Mouse (Mus musculus) liver, embryonic 11.5 days (tissue): ENCODE results near the gene Zbtb42. TPM values are rescaled to one million over a fixed set of nuclear protein-coding genes. Genes with fewer than 3 reads are reported as not detected.

Source experiments
- ATAC-seq: fragments of 200-750 bp; cut with Nextera tagmentation; replicated peaks from 2 replicates; pipeline ENCODE4 v1.8.0; 2017; ENCODE audit warnings: moderate number of reproducible peaks, mild to moderate bottlenecking, moderate TSS enrichment, moderate library complexity; ENCODE audit not compliant: low FRiP score
- DNase-seq: peaks from one replicate; pipeline ENCODE4 v3.0.0-alpha.2; 2017; ENCODE audit warnings: low spot score
- H3K27ac ChIP-seq: fragments of 300-500 bp; sonication (generic); 2 replicates; pipeline ENCODE4 v1.5.1; 2014; ENCODE audit warnings: mild to moderate bottlenecking, low read depth, low read length, control low read depth
- H3K27me3 ChIP-seq: fragments of 300-500 bp; sonication (generic); replicated peaks from 2 replicates; pipeline ENCODE4 v1.6.1; 2014; ENCODE audit warnings: low read length, mixed read lengths; ENCODE audit not compliant: control insufficient read depth, insufficient read depth
- H3K36me3 ChIP-seq: fragments of 300-500 bp; sonication (generic); 2 replicates; pipeline ENCODE4 v1.6.1; 2014; ENCODE audit warnings: mild to moderate bottlenecking, low read length, moderate library complexity, mixed read lengths; ENCODE audit not compliant: control insufficient read depth, insufficient read depth
- H3K4me1 ChIP-seq: fragments of 300-500 bp; sonication (generic); replicated peaks from 2 replicates; pipeline ENCODE4 v1.6.1; 2014; ENCODE audit warnings: low read length, mixed read lengths; ENCODE audit not compliant: control insufficient read depth, insufficient read depth
- H3K4me2 ChIP-seq: fragments of 300-500 bp; sonication (generic); 2 replicates; pipeline ENCODE4 v1.6.1; 2014; ENCODE audit warnings: mild to moderate bottlenecking, control low read depth, moderate library complexity
- H3K4me3 ChIP-seq: fragments of 300-500 bp; sonication (generic); 2 replicates; pipeline ENCODE4 v1.5.1; 2014; ENCODE audit warnings: low read depth, low read length, control low read depth
- H3K9ac ChIP-seq: fragments of 300-500 bp; sonication (generic); 2 replicates; pipeline ENCODE4 v1.6.1; 2014; ENCODE audit warnings: low read depth, low read length, control low read depth
- H3K9me3 ChIP-seq: fragments of 300-500 bp; sonication (generic); 2 replicates; pipeline ENCODE4 v1.6.1; 2016; ENCODE audit warnings: low read length, inconsistent platforms, mixed read lengths; ENCODE audit not compliant: control insufficient read depth
- WGBS: fragments of 180-500 bp; shearing (Covaris S2); extraction: QIAGEN DNeasy Blood & Tissue Kit; methylation state at CpG from one replicate; pipeline ENCODE4 v1.1.7; 2014; 5-methylcytosine and 5-hydroxymethylcytosine counted together
- polyA plus RNA-seq: library from polyadenylated mRNA; unstranded; fragments of >200 nt; fragmentation: Nextera tagmentation; extraction: Ambion mirVana; gene quantifications from 2 replicates; pipeline ENCODE4 v1.2.1, GENCODE M21; 2014

The Zbtb42 gene
- polyA plus RNA-seq, 1 experiment from 2014 or later = 1.7 TPM

GRCm38 (mm10) chr12:112674132-112675011 lies 4.3 kb upstream of the Zbtb42 start, which contains the start of gene Akt1:
Gene Akt1 (minus strand): TSS chr12:112674884.
- peaks cover 40% of the 10 kb centered on the region for H3K4me1 ChIP-seq
- H3K4me2 ChIP-seq = peak within 1 kb of the TSS; percentile 94
- WGBS = under 1% methylated on average over 49 of the region's 70 CpGs
- DNase-seq (peak; percentile 84), ATAC-seq (peak; percentile 65)
- H3K27me3 ChIP-seq = peaks cover 24% of the 10 kb centered on the region
- H3K9me3 ChIP-seq = no peaks in the 10 kb centered on the region
- H3K9ac ChIP-seq = peak within 1 kb of the TSS; percentile 97
- H3K27ac ChIP-seq = peak within 1 kb of the TSS; percentile 94
- H3K36me3 ChIP-seq = peaks cover 4% of the 10 kb centered on the region; the same call in 1 of the 2 replicates
- peak within 1 kb of the TSS; percentile 98 for H3K4me3 ChIP-seq

- peaks cover 34% of the 10 kb centered on the region for H3K27me3 ChIP-seq
- peaks cover 44% of the 10 kb centered on the region for H3K4me1 ChIP-seq
These were observed 3.2 kb upstream of the Zbtb42 start for GRCm38 (mm10) chr12:112675245-112676035.

GRCm38 (mm10) chr12:112677076-112677475 lies 1.6 kb upstream of the Zbtb42 start:
- no peak overlapping the region for H3K9ac ChIP-seq
- 63% methylated on average over 5 of the region's 5 CpGs for WGBS
- H3K9me3 ChIP-seq = no peaks in the 10 kb centered on the region
- H3K4me1 ChIP-seq = peaks cover 28% of the 10 kb centered on the region
- no peak overlapping the region for H3K4me3 ChIP-seq
- H3K27ac ChIP-seq = no peak overlapping the region
- no peaks in the 10 kb centered on the region for H3K36me3 ChIP-seq
- no peak overlapping the region for H3K4me2 ChIP-seq
- ATAC-seq = no peak
- peaks cover 48% of the 10 kb centered on the region for H3K27me3 ChIP-seq
- DNase-seq = no peak

More at GRCm38 (mm10) chr12:112675245-112676035, 3.2 kb upstream of the Zbtb42 start:
- ATAC-seq = peak; percentile 62
- Histone ChIP-seq H3K4me2 (peak overlapping the region; percentile 94), H3K4me3 (peak overlapping the region; percentile 98), H3K9me3 (no peaks in the 10 kb centered on the region), H3K9ac (peak overlapping the region; percentile 97), H3K27ac (peak overlapping the region; percentile 94), H3K36me3 (no peaks in the 10 kb centered on the region; the same call in 1 of the 2 replicates)
- WGBS = 15% methylated on average over 18 of the region's 18 CpGs
- DNase-seq = peak; percentile 79

GRCm38 (mm10) chr12:112677943-112678554 lies 579 bp upstream of the Zbtb42 start:
- ATAC-seq = no peak
- peaks cover 57% of the 10 kb centered on the region for H3K27me3 ChIP-seq

GRCm38 (mm10) chr12:112679027-112679996 lies 684 bp downstream of the Zbtb42 start:
- ATAC-seq = no peak
- Histone ChIP-seq H3K4me1 (peaks cover 18% of the 10 kb centered on the region), H3K9ac (peak overlapping the region; percentile 67), H3K9me3 (no peaks in the 10 kb centered on the region), H3K27me3 (peaks cover 58% of the 10 kb centered on the region), H3K4me2 (peak overlapping the region; percentile 98), H3K4me3 (peak overlapping the region; percentile 77), H3K36me3 (no peaks in the 10 kb centered on the region), H3K27ac (no peak overlapping the region)
- peak; percentile 73 for DNase-seq
- WGBS = 4% methylated on average over 76 of the region's 87 CpGs

More at GRCm38 (mm10) chr12:112677943-112678554, 579 bp upstream of the Zbtb42 start:
- no peak for DNase-seq
- WGBS = 24% methylated on average over 19 of the region's 19 CpGs
- Histone ChIP-seq H3K36me3 (no peaks in the 10 kb centered on the region), H3K4me1 (peaks cover 18% of the 10 kb centered on the region), H3K9ac (0 out of 2 replicates have a peak overlapping the region, but pooled peaks have one; percentile 67), H3K27ac (no peak overlapping the region), H3K4me3 (peak overlapping the region; percentile 77), H3K4me2 (peak overlapping the region; percentile 98), H3K9me3 (no peaks in the 10 kb centered on the region)

GRCm38 (mm10) chr12:112683351-112683750 lies 4.7 kb downstream of the Zbtb42 start:
- Histone ChIP-seq H3K4me3 (no peak overlapping the region), H3K27ac (no peak overlapping the region)
- 63% methylated on average over 7 of the region's 7 CpGs for whole genome bisulfite sequencing

GRCm38 (mm10) chr12:112688458-112688857 lies 9.8 kb downstream of the Zbtb42 start:
- Histone ChIP-seq H3K27me3 (0 out of 2 replicates have a peak, but pooled peaks cover 3% of the 10 kb centered on the region), H3K36me3 (no peaks in the 10 kb centered on the region), H3K4me2 (no peak overlapping the region), H3K27ac (no peak overlapping the region), H3K9me3 (no peaks in the 10 kb centered on the region), H3K4me1 (peaks cover 7% of the 10 kb centered on the region; the same call in 1 of the 2 replicates), H3K9ac (no peak overlapping the region), H3K4me3 (no peak overlapping the region)
- no peak for DNase-seq
- WGBS = 33% methylated on average over 15 of the region's 15 CpGs
- ATAC-seq = no peak

More at GRCm38 (mm10) chr12:112683351-112683750, 4.7 kb downstream of the Zbtb42 start:
- ATAC-seq = no peak
- no peak for DNase-seq
- H3K4me1 ChIP-seq = peaks cover 8% of the 10 kb centered on the region
- H3K27me3 ChIP-seq = peaks cover 48% of the 10 kb centered on the region
- H3K9ac ChIP-seq = no peak overlapping the region
- H3K9me3 ChIP-seq = no peaks in the 10 kb centered on the region
- H3K4me2 ChIP-seq = no peak overlapping the region
- no peaks in the 10 kb centered on the region for H3K36me3 ChIP-seq
